Mouse (Mus musculus) intestine, postnatal 0 days (tissue): ENCODE measurements around the gene Notch2. TPM values are rescaled to one million over a fixed set of nuclear protein-coding genes. Genes with fewer than 3 reads are reported as not detected.

Experiments used
- ATAC-seq: fragments of 200-750 bp; cut with Nextera tagmentation; 2 replicates; pipeline ENCODE4 v1.8.0; 2017; ENCODE audit warnings: mild to moderate bottlenecking, moderate TSS enrichment, moderate library complexity
- H3K27ac ChIP-seq: fragments of 300-500 bp; sonication (generic); 2 replicates; pipeline ENCODE4 v1.5.1; 2014; ENCODE audit warnings: mild to moderate bottlenecking, low read depth, low read length, moderate library complexity
- H3K27me3 ChIP-seq: fragments of 300-500 bp; sonication (generic); replicated peaks from 2 replicates; pipeline ENCODE4 v1.6.1; 2014; ENCODE audit warnings: low read length, mixed read lengths; ENCODE audit not compliant: control insufficient read depth, insufficient read depth
- H3K36me3 ChIP-seq: fragments of 300-500 bp; sonication (generic); 2 replicates; pipeline ENCODE4 v1.6.1; 2014; ENCODE audit warnings: mild to moderate bottlenecking, moderate library complexity; ENCODE audit not compliant: control insufficient read depth, insufficient read depth
- H3K4me1 ChIP-seq: fragments of 300-500 bp; sonication (generic); replicated peaks from 2 replicates; pipeline ENCODE4 v1.6.1; 2014; ENCODE audit warnings: antibody characterized with exemption, low read length, mixed read lengths; ENCODE audit not compliant: control insufficient read depth, insufficient read depth
- H3K4me2 ChIP-seq: fragments of 300-500 bp; sonication (generic); replicated peaks from 2 replicates; pipeline ENCODE4 v1.6.1; 2014; ENCODE audit warnings: low read depth, mild to moderate bottlenecking, moderate library complexity
- H3K4me3 ChIP-seq: fragments of 300-500 bp; sonication (generic); 2 replicates; pipeline ENCODE4 v1.5.1; 2014; ENCODE audit warnings: low read depth, low read length
- H3K9ac ChIP-seq: fragments of 300-500 bp; sonication (generic); 2 replicates; pipeline ENCODE4 v1.6.1; 2014; ENCODE audit warnings: mild to moderate bottlenecking, low read depth, low read length
- H3K9me3 ChIP-seq: fragments of 300-500 bp; sonication (generic); 2 replicates; pipeline ENCODE4 v1.6.1; 2016; ENCODE audit warnings: mixed run types; ENCODE audit not compliant: control insufficient read depth
- CTCF ChIP-seq: sonication (generic); IDR thresholded peaks from 2 replicates; pipeline ENCODE4 v1.5.1; 2016; ENCODE audit warnings: low read depth, mild to moderate bottlenecking, control low read depth, antibody characterized with exemption, moderate library complexity
- WGBS: fragments of 180-500 bp; shearing (Covaris S2); extraction: QIAGEN DNeasy Blood & Tissue Kit; methylation state at CpG from one replicate; pipeline ENCODE4 v1.1.7; 2014; 5-methylcytosine and 5-hydroxymethylcytosine counted together
- polyA plus RNA-seq: library from polyadenylated mRNA; unstranded; fragments of >200 nt; fragmentation: Nextera tagmentation; extraction: Ambion mirVana; gene quantifications from 2 replicates; pipeline ENCODE4 v1.2.1, GENCODE M21; 2015

The Notch2 gene
- polyA plus RNA-seq, 1 experiment from 2014 or later, result 4.9 TPM

- ATAC-seq, result no peak
- peaks cover 2% of the 10 kb centered on the region; the same call in 1 of the 2 replicates for H3K36me3 ChIP-seq
- H3K4me3 ChIP-seq, result no peak overlapping the region
- H3K27ac ChIP-seq, result no peak overlapping the region
- no peaks in the 10 kb centered on the region for H3K27me3 ChIP-seq
- TF ChIP-seq CTCF, result no peak
- no peaks in the 10 kb centered on the region for H3K4me1 ChIP-seq
- no peaks in the 10 kb centered on the region for H3K9me3 ChIP-seq
- 77% methylated on average over 10 of the region's 10 CpGs for WGBS
- no peak overlapping the region for H3K4me2 ChIP-seq
- no peak overlapping the region for H3K9ac ChIP-seq
Observed at GRCm38 (mm10) chr3:98092680-98093370, 79.5 kb downstream of the Notch2 start.

GRCm38 (mm10) chr3:98093954-98094353 is 80.6 kb downstream of the Notch2 start:
- Histone ChIP-seq H3K4me2 (no peak overlapping the region), H3K9ac (no peak overlapping the region), H3K27ac (no peak overlapping the region), H3K36me3 (peaks cover 8% of the 10 kb centered on the region; the same call in 1 of the 2 replicates), H3K4me1 (no peaks in the 10 kb centered on the region), H3K27me3 (no peaks in the 10 kb centered on the region), H3K9me3 (no peaks in the 10 kb centered on the region), H3K4me3 (no peak overlapping the region)
- no peak for ATAC-seq
- no peak for TF ChIP-seq CTCF
- WGBS, result 81% methylated on average over 5 of the region's 5 CpGs

- Histone ChIP-seq H3K4me1 (no peaks in the 10 kb centered on the region), H3K27me3 (no peaks in the 10 kb centered on the region), H3K9ac (no peak overlapping the region), H3K4me2 (no peak overlapping the region), H3K9me3 (no peaks in the 10 kb centered on the region), H3K36me3 (peaks cover 13% of the 10 kb centered on the region; the same call in 1 of the 2 replicates), H3K4me3 (no peak overlapping the region), H3K27ac (no peak overlapping the region)
- no peak for TF ChIP-seq CTCF
- no peak for ATAC-seq
- whole genome bisulfite sequencing, result 59% methylated on average over 17 of the region's 17 CpGs
Observed at GRCm38 (mm10) chr3:98094629-98095583, 81.6 kb downstream of the Notch2 start.

- peaks cover 31% of the 10 kb centered on the region for H3K36me3 ChIP-seq
- no peaks in the 10 kb centered on the region for H3K9me3 ChIP-seq
- no peak overlapping the region for H3K4me3 ChIP-seq
- H3K27me3 ChIP-seq, result no peaks in the 10 kb centered on the region
- 96% methylated on average over 7 of the region's 7 CpGs for WGBS
- H3K4me1 ChIP-seq, result no peaks in the 10 kb centered on the region
- no peak for ATAC-seq
- H3K27ac ChIP-seq, result no peak overlapping the region
- H3K4me2 ChIP-seq, result no peak overlapping the region
- H3K9ac ChIP-seq, result no peak overlapping the region
- no peak for TF ChIP-seq CTCF
Observed at GRCm38 (mm10) chr3:98096981-98097380, 83.7 kb downstream of the Notch2 start.

- TF ChIP-seq CTCF, result no peak
- 0 out of 2 replicates have a peak, but pooled peaks have one; percentile 25 for ATAC-seq
- WGBS, result 78% methylated on average over 5 of the region's 5 CpGs
Observed at GRCm38 (mm10) chr3:98098676-98099075, 85.3 kb downstream of the Notch2 start.

GRCm38 (mm10) chr3:98099287-98099686 is 86.0 kb downstream of the Notch2 start:
- Histone ChIP-seq H3K9ac (no peak overlapping the region), H3K4me2 (no peak overlapping the region), H3K4me3 (no peak overlapping the region), H3K9me3 (peaks cover 6% of the 10 kb centered on the region; the same call in 1 of the 2 replicates), H3K27me3 (no peaks in the 10 kb centered on the region), H3K27ac (no peak overlapping the region), H3K36me3 (peaks cover 53% of the 10 kb centered on the region), H3K4me1 (no peaks in the 10 kb centered on the region)
- 83% methylated on average over 10 of the region's 10 CpGs for WGBS
- peak; percentile 68 for TF ChIP-seq CTCF
- no peak for ATAC-seq

More at GRCm38 (mm10) chr3:98098676-98099075, 85.3 kb downstream of the Notch2 start:
- H3K27ac ChIP-seq, result no peak overlapping the region
- H3K9ac ChIP-seq, result no peak overlapping the region
- no peak overlapping the region for H3K4me2 ChIP-seq
- no peaks in the 10 kb centered on the region for H3K27me3 ChIP-seq
- peaks cover 6% of the 10 kb centered on the region; the same call in 1 of the 2 replicates for H3K9me3 ChIP-seq
- no peaks in the 10 kb centered on the region for H3K4me1 ChIP-seq
- H3K4me3 ChIP-seq, result no peak overlapping the region
- peaks cover 47% of the 10 kb centered on the region for H3K36me3 ChIP-seq
